Mouse (Mus musculus) embryonic stem cell, embryonic (primary cell): Measurements from ENCODE around the gene Cyp26a1.

Source experiments
- CTCF ChIA-PET, 4 experiments: fragments of 300-600 bp in 2 of 4; fragments of 350-600 bp in 2 of 4; sonication (Branson Sonifier 250); formaldehyde crosslinking; loops; one replicate each; lab custom pipeline; 2022; ENCODE audit warnings: inconsistent platforms in 2 of 4; lab: Charles Lee
- POLR2A ChIA-PET, 4 experiments: fragments of 300-600 bp in 2 of 4; fragments of 350-600 bp in 2 of 4; sonication (Branson Sonifier 250); formaldehyde crosslinking; loops; one replicate each; lab custom pipeline; 2022; ENCODE audit warnings: antibody characterized with exemption in 4 of 4, inconsistent platforms in 1 of 4; lab: Charles Lee

Gene Cyp26a1

DNA sequence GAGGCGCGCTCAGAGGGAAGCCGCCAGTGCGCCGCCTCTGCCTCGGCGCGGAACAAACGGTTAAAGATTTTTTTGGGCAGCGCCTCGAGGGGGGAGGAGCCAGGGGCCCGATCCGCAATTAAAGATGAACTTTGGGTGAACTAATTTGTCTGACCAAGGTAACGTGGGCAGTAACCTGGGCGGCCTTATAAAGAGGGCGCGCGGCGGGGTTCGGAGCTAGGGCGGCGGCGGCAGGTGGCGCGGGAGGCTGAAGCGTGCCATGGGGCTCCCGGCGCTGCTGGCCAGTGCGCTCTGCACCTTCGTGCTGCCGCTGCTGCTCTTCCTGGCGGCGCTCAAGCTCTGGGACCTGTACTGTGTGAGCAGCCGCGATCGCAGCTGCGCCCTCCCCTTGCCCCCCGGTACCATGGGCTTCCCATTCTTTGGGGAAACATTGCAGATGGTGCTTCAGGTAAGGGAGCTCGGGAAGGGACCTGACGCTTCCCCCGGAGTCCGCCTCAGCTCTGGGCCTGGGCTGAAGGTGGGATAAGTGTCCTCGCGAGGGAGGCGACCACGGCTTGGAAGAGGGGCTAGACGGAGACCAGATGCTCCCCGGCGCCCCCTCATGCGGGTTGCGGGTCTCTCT is at the start of gene Cyp26a1:
Gene Cyp26a1 (plus strand): TSS at position 148 of the 622 bp plus-strand sequence.
- CTCF ChIA-PET, result interaction anchor here (0.5 to 3.2 kb wide), 18 partner anchors 7 to 722 kb away, joined by 3 to 11 read pairs (median 4); partner anchors contain the start of gene Lgi1 (in 1 of the 4)

DNA sequence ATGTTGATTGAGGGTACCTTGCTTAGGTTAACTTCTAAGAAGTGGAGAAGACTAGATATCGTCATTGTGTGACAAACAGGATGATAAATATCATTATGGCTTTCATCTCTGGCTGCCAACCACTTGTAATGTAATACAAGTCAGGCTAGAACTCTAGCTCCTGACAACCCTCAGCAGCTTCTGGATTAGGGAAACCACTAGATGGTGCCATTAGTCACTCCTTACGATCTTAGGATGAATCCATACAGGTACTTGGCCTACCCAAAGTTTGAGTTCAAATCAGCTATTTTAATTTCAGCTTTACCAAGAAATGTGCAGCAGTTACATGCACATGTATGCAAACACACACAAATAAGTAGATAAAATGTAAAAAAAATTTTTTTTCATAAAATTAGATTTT is 49.6 kb upstream of the Cyp26a1 start:
- ChIA-PET CTCF (interaction anchor here (0.5 to 1.9 kb wide), 25 partner anchors 8 to 765 kb away, joined by 3 to 12 read pairs (median 4); partner anchors contain the start of gene Cyp26c1 (in 1 of the 4)), POLR2A (interaction anchor here in 3 of 4 experiments (0.8 to 1.4 kb wide), 5 partner anchors 10 to 299 kb away, joined by 3 to 5 read pairs (median 4); no protein-coding TSS in a partner anchor)

More for the DNA sequence above, at the start of gene Cyp26a1:
- POLR2A ChIA-PET, result interaction anchor here in 3 of 4 experiments (0.6 to 1.1 kb wide), 7 partner anchors 12 to 907 kb away, joined by 3 to 7 read pairs (median 3); no protein-coding TSS in a partner anchor

DNA sequence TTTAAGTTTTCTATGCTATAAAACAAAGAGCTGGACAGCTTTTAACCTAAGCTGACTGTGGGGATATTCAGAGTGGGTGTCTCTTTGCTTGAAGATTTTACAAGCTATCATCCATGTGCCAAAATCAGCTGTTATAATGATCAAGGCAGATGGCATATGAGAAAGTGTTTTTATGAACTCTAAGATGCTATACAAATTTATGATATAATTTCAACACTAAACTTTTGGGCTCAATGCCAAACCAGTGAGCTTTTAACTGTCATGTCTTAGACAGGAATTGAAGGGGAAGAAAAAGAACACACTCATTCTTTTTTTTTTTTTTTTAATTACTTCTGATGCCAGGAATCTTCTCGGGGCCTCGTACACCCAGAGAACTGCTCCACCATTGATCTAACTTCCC is 47.1 kb upstream of the Cyp26a1 start:
- CTCF ChIA-PET, result interaction anchor here in 2 of 4 experiments (0.6 to 0.8 kb wide), 3 partner anchors 120 to 705 kb away, joined by 3 to 4 read pairs (median 3); no protein-coding TSS in a partner anchor

DNA sequence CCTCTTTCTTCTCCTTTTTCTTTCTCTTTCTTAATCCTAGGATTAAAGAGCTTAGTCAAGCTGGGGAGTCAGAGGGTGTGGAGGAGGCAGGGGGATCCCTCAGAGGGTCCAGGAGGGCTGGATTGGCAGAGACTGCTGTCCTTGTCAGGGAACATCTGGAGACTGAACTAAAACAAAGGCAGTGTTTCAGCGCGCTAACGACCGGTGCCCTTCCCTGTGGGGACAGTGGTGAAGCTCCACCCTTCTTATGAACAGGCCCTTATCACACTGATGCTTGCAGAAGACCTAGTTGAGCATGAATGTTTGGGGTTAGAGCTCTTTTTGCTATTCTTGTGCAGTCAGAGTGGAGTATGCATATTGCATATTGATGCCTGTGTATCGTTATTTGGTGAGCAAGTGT is 43.6 kb upstream of the Cyp26a1 start:
- ChIA-PET CTCF (no interaction called here), POLR2A (interaction anchor here in 1 of 4 experiments (0.8 kb wide), 1 partner anchor 32 kb away, joined by 3 read pairs; the partner anchor contains the start of gene Cyp26c1)

More for the DNA sequence above, 47.1 kb upstream of the Cyp26a1 start:
- POLR2A ChIA-PET, result interaction anchor here in 1 of 4 experiments (0.7 to 0.9 kb wide), 2 partner anchors 230 to 553 kb away, joined by 3 read pairs; no protein-coding TSS in a partner anchor

DNA sequence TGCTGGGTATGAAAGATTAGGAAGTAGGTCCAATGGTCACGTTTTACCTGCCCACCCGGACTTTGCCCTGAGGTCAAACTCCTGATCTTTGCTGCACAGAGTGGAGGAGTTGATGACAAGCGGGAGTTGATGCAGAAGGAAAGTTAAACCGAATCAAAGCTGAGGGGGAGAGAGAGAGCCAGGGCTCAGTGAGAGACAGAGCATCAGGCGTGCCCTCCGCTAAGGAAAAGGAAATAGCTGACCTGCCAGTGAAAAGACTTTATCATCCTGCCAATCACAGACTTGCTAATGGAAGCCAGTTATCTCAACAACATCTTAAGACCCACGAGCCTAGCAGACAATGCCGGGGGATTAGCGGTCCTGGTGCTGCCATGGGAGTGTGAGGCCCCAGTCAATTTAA is 41.2 kb upstream of the Cyp26a1 start:
- POLR2A ChIA-PET, result interaction anchor here in 1 of 4 experiments (0.6 to 1.7 kb wide), 3 partner anchors 9 to 13 kb away, joined by 3 to 4 read pairs (median 3); no protein-coding TSS in a partner anchor

DNA sequence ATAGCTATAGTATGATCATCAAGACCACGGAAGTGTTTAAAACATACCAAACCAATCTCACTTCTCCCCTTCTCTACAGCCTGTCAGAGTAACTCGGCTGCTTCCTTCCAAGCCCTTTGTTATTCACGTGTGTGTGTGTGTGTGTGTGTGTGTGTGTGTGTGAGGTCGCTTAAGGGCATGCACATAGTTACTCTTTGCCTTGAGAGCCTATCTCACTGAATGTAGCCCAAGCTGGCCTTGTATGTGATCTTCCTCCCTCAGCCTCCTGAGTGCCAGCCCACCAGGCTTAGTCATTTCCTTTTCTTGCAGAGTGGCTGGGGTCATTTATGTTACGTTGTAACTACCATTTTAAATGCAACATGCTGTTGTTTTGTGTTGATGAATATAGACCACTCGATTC is 32.3 kb upstream of the Cyp26a1 start:
- ChIA-PET CTCF (interaction anchor here in 2 of 4 experiments (0.7 to 1.0 kb wide), 2 partner anchors 21 to 63 kb away, joined by 3 to 4 read pairs; no protein-coding TSS in a partner anchor), POLR2A (interaction anchor here in 2 of 4 experiments (0.5 to 1.6 kb wide), 3 partner anchors 10 to 71 kb away, joined by 3 to 8 read pairs (median 3); no protein-coding TSS in a partner anchor)

More for the DNA sequence above, 41.2 kb upstream of the Cyp26a1 start:
- CTCF ChIA-PET, result interaction anchor here in 3 of 4 experiments (0.5 to 1.2 kb wide), 6 partner anchors 8 to 234 kb away, joined by 3 to 8 read pairs (median 4); no protein-coding TSS in a partner anchor

DNA sequence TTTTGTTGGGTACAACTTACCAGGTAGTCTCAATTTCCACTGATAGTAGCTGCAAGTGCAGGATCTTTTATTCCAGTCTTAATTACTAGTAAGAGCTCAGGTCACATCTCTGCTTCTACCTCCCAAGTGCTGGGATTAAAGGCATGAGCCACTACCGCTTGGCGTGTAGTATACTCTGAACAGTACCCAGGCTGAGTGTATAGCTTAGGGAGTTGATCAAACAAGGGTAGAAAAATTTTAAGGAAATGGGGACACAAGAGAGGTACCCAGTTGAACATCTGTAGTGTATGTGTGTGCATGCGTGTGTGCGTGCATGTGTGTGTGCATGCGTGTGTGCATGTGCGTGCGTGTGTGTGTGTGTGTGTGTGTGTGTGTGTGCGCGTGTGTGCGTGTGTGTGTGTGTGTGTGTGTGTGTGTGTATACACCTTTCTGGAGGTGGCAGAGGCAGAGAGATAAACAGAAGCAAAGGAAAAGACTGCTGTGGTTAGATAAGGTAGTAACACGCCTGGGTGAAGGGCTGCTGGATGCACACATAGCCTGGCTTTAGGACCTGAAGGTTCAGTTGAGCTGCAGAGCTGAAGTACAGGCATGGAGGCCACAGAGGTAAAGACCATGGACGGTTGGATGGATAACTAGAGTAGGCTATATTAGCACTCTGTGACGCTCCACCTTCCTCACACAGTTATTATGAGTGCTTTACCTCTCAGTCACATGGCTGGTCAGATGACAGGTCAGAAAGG is 29.6 kb upstream of the Cyp26a1 start:
- CTCF ChIA-PET, result interaction anchor here in 3 of 4 experiments (0.6 to 1.2 kb wide), 4 partner anchors 17 to 269 kb away, joined by 3 to 7 read pairs (median 5); no protein-coding TSS in a partner anchor
- POLR2A ChIA-PET, result interaction anchor here in 2 of 4 experiments (0.6 to 1.7 kb wide), 6 partner anchors 11 to 100 kb away, joined by 3 to 7 read pairs (median 3); no protein-coding TSS in a partner anchor

DNA sequence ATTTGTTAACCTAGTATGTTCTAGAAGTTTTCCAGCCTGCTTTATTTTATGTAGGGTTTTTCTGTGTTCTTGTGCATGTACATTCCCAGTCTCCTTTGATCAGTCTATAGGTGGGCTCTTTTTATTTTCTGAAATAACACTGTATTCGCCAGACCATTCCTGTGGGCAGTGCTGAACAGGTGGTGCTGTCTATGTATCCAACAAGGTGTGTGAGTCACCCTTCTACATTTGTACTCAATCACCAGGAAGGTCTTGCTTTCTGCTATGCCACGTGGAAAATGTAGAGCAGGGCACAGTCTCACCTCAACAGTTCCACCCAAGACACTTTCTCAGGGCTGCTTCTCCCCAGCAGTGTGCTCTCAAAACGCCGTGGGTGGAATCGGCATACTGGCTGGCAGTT is 28.9 kb upstream of the Cyp26a1 start:
- CTCF ChIA-PET, result interaction anchor here in 3 of 4 experiments (0.6 to 1.2 kb wide), 4 partner anchors 16 to 268 kb away, joined by 3 to 7 read pairs (median 5); no protein-coding TSS in a partner anchor
- POLR2A ChIA-PET, result interaction anchor here in 1 of 4 experiments (1.0 to 1.2 kb wide), 2 partner anchors 15 to 26 kb away, joined by 3 read pairs; no protein-coding TSS in a partner anchor

DNA sequence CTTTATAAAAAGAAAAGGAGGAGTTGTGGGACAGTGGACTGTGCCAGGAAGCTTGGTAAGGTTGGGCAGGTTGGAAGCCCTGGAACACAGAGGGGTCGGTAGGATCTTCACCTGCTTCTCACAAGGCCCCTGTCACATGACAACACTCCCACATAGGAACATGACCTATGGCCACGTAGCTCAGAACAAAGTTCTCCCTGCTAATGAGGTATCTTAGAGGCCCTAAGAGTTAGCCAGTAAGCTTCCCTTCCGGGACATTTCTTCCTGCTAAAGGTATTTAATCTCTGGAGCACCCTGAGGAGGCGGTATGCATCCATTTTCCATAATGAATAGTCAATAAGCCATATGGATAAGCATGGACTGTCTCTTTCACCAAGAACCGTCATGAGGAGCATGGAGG is 28.1 kb upstream of the Cyp26a1 start:
- ChIA-PET POLR2A (interaction anchor here in 2 of 4 experiments (0.6 to 0.8 kb wide), 3 partner anchors 12 to 18 kb away, joined by 3 read pairs; no protein-coding TSS in a partner anchor), CTCF (interaction anchor here in 1 of 4 experiments (0.6 kb wide), 1 partner anchor 67 kb away, joined by 3 read pairs; no protein-coding TSS in a partner anchor)

DNA sequence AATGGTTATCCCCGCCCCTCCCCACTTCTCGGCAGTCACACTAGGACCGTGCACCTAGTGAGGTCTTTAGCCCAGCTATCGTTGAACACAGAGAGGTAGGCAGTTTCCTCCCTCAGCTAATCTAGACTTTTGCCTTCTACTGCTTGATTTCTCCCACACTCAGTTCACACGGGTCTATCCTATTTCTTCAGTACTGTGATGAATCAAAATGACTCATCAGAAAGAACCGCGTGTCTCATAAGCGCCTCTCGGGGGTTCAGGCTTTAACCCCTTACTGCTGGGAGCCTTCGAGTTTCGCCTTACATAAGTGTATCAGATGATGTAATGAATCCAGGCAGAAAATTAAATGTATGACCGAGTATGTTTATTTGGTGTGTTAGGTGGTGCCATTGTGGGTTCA is 24.2 kb upstream of the Cyp26a1 start:
- ChIA-PET CTCF (interaction anchor here in 1 of 4 experiments (1.0 kb wide), 1 partner anchor 31 kb away, joined by 3 read pairs; no protein-coding TSS in a partner anchor), POLR2A (no interaction called here)

DNA sequence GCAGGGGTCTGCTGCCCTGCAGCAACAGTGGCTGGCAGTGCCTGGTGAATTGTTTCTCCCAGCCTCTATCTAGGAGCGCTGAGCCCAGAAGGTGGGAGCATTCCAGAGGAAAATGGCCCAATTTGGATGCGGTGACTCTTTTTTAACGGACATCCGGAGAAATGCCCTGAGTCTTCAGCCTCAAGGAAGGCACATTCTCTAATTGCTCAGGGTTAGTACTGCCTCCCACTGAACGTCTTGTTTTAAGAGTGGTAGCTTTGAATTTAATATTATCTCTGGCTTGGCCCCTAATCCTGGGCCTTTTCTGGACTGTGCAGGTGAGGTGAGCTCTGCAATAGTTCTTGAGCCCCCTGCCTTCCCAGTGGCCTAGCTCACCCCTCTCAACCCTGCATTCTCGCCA is 12.3 kb upstream of the Cyp26a1 start, which contains the start of gene Cyp26c1:
Gene Cyp26c1 (plus strand): TSS at position 301 of the 400 bp plus-strand sequence.
- CTCF ChIA-PET, result interaction anchor here in 1 of 4 experiments (0.9 to 2.2 kb wide), 3 partner anchors 14 to 37 kb away, joined by 4 to 7 read pairs (median 5); no protein-coding TSS in a partner anchor
- POLR2A ChIA-PET, result interaction anchor here in 3 of 4 experiments (1.3 to 1.7 kb wide), 4 partner anchors 11 to 269 kb away, joined by 3 to 6 read pairs (median 4); no protein-coding TSS in a partner anchor

DNA sequence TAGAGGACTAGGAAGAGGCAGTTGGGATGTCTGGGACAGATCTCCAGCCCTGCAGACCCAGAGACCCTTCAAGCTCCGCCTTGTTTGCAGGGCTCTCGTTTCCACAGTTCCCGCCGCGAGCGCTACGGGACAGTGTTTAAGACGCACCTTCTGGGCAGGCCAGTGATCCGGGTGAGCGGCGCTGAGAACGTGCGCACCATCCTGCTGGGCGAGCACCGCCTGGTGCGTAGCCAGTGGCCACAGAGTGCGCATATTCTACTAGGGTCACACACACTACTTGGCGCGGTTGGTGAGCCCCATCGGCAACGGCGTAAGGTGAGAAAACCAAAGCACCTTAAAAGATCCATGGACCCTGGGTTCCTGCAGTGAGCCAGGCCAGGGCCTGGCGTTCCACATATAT is 11.3 kb upstream of the Cyp26a1 start:
- CTCF ChIA-PET, result interaction anchor here (0.6 to 2.2 kb wide), 7 partner anchors 11 to 156 kb away, joined by 3 to 8 read pairs (median 5); partner anchors contain the start of gene Cyp26a1 (in 1 of the 4)
- POLR2A ChIA-PET, result interaction anchor here in 3 of 4 experiments (1.2 to 1.8 kb wide), 6 partner anchors 9 to 268 kb away, joined by 3 to 6 read pairs (median 4); partner anchors contain the start of gene Cyp26a1 (in 1 of the 3)

DNA sequence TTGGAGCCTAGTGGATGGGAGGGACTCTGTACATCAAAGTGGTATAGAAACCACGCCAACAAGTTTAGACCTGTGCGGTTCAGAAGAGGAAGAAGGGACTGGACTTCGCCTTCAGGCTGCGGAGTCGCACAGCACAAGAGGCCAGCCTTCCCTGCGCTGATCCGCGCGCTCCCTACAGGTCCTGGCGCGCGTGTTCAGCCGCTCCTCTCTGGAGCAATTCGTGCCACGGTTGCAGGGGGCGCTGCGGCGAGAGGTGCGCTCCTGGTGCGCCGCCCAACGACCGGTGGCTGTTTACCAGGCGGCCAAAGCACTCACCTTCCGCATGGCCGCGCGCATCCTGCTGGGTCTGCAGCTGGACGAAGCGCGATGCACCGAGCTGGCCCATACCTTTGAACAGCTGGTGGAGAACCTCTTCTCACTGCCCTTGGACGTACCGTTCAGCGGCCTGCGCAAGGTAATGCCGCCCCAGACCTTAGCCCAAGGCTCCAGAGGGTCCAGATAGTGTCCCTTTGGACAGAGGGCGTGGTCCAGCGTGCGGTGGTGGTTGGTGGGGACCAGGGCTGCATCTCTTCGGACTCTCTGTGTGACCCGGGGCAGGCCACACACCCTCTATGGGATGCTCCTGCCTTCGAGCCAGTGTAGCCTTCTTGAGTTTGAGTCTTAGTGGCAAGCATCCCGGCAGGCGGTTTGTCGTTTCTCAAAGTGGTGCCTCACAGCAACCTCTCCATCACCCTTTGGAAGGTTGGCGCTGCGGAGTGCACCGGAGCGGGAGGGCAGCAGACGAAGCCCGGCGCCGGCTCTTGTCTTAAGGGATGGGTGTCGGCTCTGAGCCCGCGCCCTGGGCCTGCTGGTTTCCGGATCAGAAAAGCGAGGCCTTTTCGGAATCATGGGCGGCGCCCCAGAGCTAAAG is 10.4 kb upstream of the Cyp26a1 start:
- ChIA-PET CTCF (interaction anchor here (0.6 to 2.6 kb wide), 9 partner anchors 9 to 157 kb away, joined by 3 to 11 read pairs (median 6); partner anchors contain the start of gene Cyp26a1 (in 1 of the 4)), POLR2A (interaction anchor here in 3 of 4 experiments (0.9 to 2.0 kb wide), 6 partner anchors 9 to 39 kb away, joined by 3 to 7 read pairs (median 4); partner anchors contain the start of gene Cyp26a1 (in 1 of the 3))

DNA sequence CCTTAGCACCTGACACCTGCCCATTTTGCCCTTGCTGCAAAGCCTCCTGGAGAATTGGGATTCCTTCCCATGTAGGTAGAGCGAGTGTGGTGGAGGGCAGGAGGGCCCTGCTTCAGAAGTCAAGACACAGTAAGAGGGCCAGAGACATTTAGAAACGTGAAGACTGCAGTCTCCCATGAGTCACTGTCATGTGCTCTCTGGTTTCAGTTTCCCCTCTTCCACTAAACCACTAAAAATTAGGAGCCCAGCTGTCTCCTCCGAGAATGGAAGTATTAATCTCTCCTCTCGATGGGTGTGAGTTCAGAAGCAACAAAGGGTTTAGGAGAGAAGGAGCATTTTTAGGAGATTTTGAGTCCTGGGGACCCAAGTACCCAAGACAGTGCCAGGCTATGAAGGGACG is 8.1 kb upstream of the Cyp26a1 start:
- POLR2A ChIA-PET, result interaction anchor here in 1 of 4 experiments (1.2 to 2.0 kb wide), 4 partner anchors 10 to 623 kb away, joined by 3 to 9 read pairs (median 5); no protein-coding TSS in a partner anchor
- CTCF ChIA-PET, result interaction anchor here (0.5 to 2.6 kb wide), 7 partner anchors 9 to 734 kb away, joined by 3 to 11 read pairs (median 6); partner anchors contain the start of gene Cyp26a1 (in 1 of the 4)

DNA sequence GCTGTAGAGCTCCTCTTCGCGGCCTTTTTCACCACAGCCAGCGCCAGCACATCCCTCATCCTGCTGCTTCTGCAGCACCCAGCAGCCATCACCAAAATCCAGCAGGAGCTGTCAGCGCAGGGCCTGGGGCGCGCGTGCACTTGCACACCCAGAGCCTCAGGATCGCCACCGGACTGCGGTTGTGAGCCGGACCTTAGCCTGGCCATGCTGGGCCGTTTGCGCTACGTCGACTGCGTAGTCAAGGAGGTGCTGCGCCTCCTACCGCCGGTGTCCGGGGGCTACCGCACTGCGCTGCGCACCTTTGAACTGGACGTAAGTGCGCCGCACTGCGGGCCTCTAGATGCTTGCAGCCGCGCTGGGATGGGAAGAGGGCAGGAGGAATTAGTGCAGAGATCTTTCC is 6.9 kb upstream of the Cyp26a1 start:
- POLR2A ChIA-PET, result interaction anchor here in 2 of 4 experiments (1.1 to 1.6 kb wide), 3 partner anchors 8 to 120 kb away, joined by 3 to 9 read pairs (median 4); no protein-coding TSS in a partner anchor
- CTCF ChIA-PET, result interaction anchor here (0.6 to 1.6 kb wide), 17 partner anchors 8 to 256 kb away, joined by 3 to 14 read pairs (median 4); no protein-coding TSS in a partner anchor

DNA sequence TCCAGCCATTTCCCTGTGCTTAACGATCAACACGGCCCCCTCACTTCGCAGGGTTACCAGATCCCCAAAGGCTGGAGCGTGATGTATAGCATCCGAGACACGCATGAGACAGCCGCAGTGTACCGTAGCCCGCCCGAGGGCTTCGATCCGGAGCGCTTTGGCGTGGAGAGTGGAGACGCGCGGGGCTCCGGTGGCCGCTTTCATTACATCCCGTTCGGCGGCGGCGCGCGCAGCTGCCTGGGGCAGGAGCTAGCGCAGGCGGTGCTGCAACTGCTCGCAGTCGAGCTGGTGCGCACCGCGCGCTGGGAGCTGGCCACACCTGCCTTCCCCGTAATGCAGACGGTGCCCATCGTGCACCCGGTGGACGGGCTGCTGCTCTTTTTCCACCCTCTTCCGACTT is 4.7 kb upstream of the Cyp26a1 start:
- CTCF ChIA-PET, result interaction anchor here in 3 of 4 experiments (0.5 to 0.9 kb wide), 5 partner anchors 12 to 861 kb away, joined by 3 to 5 read pairs (median 3); no protein-coding TSS in a partner anchor
- POLR2A ChIA-PET, result interaction anchor here in 2 of 4 experiments (0.6 to 1.5 kb wide), 3 partner anchors 11 to 130 kb away, joined by 3 to 7 read pairs (median 3); no protein-coding TSS in a partner anchor
